Mouse (Mus musculus) megakaryocyte, embryonic 14.5 days (primary cell): Measurements from ENCODE around the gene Fbn1.

Experiments
- FLI1 ChIP-seq: IDR thresholded peaks from 2 replicates; pipeline ENCODE4 v1.6.1; 2012; ENCODE audit warnings: low read length, inconsistent platforms, mixed read lengths
- GATA1 ChIP-seq: IDR thresholded peaks from 3 replicates; pipeline ENCODE4 v1.6.1; 2012; ENCODE audit warnings: mixed read lengths, low read length, inconsistent platforms, borderline replicate concordance

GRCm38 (mm10) chr2:125255886-125256285 lies 251.9 kb downstream of the Fbn1 start:
- TF ChIP-seq FLI1 (no peak), GATA1 (no peak)
